Mouse (Mus musculus) forelimb bud, embryonic 11.5 days (tissue): ENCODE data around the gene Tmem120a.

Experiments
- DNase-seq: peaks from one replicate; pipeline ENCODE4 v3.0.0-alpha.2; 2012; ENCODE audit warnings: low read depth, low spot score

Gene Tmem120a

DNA sequence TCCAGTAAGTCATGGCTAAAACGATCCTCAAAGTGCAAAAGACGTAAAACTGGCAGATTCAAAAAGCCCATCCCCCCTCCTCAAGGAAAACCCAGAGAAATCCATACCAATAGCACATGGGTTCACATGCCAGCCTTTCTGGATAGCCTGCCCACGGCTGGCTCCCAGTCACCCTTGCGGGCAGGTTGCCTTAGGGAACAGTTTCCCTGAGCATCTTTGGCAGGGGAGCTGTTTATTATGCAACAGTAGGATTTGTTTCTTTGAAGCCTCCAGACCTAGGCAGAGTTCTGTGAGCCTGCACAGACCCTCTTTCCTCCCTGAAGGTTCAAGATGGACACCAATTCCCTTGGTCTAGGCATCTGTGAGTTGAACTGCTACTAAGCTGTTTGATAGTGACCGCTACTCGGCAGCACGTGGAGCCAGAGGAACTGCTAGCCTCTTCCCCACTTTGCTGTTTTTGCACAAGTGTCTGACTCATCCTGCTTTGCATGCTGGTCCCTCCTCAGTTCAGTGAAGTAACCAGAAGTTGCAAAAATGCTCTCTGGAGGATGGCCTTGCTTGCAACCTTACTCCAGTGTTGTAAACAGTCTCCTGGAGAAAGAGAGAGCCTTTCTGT lies 33.5 kb downstream of the Tmem120a start:
- DNase-seq: no peak

DNA sequence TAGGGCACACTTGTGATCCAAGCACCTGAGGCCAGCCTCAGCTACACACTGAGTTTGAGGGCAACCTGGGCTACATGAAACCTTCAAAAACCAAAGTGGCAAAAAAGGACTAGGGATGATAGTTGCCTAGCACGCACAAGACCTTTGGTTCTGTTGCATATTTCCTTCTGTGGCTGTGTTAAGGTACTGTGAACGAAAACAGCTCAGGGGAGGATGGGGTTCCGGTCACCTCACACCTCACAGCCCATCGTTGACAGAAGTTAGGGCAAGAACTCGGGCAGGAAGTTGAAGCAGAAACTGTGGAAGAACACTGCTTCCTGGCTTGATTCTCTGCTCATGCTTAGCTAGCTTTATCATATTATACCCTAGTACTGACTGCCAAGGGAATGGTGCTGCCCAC lies 34.5 kb downstream of the Tmem120a start:
- DNase-seq: no peak

DNA sequence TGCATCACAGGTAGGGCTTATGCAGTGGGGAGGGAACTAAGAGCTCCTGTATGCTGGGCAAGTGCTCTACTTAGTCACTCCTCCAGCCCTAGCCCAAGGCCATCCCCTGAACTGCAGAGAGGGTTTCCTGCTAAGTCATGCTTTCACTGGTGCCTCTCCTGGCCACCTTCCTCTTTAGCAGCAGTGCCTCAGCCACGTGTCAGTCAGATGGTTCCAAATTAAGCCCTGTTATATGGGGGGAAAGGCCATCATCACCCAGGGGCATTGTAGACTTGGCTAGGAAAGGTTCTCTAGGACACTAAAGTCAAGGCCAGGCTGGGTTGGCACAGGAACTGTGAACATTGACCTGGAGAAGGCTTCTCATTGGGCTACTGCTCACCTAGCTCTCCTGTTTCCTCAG lies 36.4 kb downstream of the Tmem120a start:
- DNase-seq: no peak

DNA sequence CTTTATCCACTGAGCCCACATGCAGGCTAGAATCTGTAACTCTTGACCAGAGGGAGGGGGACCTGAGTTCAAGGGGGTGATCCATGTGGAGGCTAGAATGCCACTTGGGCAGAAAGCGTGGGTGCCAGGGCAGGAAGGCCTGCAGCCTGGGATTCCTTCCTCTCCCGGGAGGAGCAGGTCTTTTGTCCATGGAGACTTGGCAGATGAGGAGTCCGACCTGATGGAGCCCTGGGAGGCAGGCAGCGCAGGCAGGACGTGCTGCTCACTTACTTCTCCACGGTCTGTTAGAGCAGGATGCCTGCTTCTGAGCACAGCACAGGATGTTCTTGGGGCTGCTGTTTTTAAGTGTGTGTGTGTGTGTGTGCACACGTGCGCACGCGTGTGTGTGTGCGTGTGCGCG lies 37.2 kb downstream of the Tmem120a start:
- DNase-seq: no peak

DNA sequence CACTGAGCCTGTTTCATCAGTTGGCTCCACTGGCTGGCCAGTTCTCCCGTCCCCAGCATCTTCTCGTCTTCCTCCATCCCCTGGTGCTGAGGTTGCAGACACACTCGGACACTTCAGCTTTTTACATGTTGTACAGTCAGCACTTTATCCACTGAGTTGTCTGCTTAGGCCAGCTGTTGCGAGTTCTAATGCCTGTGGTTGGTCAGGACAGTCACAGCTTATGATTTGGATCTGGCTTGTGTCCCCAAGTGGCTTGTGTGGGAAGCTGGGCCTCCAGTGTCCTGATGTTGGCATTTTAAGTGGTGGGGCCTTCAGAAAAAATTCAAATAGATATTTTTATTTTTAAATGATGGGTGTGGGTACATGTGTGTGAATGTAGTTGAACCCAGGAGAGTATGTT lies 38.9 kb downstream of the Tmem120a start:
- no peak for DNase-seq

DNA sequence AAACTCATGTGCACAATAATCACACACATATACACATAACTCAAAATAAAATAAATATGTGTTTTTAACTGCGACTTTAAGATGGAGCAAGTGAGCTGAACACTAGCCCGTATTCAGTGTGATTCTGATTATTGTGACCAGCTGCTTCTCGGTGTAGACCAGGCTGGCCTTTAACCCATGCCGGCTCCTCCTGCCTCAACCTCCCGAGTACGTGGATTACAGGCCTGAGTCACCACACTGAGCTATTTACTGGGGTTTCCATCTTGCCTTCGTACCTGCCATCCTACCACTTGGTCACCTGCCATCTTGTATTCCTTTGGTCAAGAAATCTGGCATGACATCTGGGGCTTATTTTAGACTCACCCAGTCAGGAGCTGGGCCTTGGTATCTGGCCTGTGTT lies 40.8 kb downstream of the Tmem120a start:
- no peak for DNase-seq

DNA sequence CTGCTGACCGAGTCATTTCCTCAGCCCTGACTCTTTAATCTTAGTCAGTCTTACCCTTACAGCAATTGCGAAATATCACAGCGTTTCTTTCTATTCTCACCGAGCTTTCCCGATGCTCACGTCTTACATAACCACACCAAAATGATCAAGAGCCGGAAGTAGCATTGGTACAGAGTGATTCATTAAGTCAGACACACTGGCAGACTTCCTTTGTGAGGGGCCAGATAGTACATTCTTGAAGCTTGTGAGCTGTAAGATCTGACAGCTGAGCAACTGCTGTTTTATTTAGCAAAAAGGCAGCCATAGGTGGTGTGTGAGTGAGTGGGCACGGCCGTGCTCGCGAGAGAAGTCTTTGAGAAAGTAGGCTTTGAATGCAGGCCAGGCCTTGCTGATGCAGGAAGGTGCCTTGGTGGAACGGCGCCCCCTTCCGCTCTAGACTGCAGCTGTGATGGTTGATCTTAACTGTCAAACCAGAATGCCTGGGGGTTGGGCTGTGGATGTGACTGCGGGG lies 41.5 kb downstream of the Tmem120a start:
- DNase-seq: no peak

DNA sequence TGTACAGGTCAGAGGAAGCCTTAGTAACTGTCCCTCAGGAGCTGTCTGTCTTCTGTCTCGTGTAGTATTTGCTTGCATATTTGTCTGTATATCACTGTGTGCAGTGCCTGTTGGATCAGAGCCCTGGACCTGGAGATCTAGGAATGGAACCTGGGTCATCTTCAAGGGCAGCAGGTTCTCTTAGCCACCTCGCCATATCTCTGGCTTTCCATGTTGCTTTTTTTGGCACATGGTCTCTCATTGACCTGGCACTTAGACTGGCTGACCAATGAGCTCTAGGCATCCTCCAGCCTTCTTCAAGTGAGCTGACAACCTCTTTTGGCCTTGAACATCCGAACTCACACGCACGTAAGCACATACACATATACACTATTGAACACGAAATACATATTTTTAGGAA lies 42.1 kb downstream of the Tmem120a start:
- DNase-seq: no peak

DNA sequence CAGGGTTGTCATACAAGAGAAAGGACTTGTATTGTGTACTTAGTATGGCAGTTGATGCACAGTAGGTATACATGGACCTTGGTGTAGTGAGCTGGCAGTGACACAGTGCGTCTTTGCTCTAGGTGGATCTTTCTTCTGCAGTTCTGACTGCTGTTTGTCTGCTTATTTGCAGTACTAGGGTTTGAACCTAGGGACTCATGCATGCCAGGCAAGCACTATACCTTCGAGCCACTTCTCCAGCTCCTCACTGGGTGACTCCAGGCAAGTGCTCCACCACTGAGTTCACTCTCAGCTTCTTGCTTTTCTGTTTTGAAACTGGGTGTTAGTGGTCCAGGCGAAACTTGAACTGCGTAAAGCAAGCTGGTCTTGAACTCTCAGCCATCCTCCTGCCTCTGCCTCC lies 42.6 kb downstream of the Tmem120a start:
- DNase-seq: no peak

DNA sequence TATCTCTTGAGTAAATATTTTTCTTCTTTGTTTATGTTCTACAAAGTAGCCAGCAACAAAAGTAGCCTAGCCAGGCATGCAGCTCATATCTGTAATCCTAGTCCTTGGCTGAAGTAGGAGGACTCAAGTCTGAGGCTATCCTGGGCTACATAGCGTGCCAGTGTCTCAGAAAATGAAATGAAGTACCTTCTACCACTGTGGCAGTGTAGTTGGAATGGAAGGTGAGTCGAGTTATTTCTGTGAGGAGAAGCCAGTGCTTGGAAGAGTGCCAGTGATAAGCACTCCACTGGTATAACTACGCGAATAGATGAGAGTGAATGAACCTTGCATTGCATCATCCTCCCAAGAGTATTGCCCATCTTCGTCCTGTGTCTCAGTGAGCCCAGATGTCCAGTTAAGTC lies 46.5 kb downstream of the Tmem120a start:
- DNase-seq: no peak

DNA sequence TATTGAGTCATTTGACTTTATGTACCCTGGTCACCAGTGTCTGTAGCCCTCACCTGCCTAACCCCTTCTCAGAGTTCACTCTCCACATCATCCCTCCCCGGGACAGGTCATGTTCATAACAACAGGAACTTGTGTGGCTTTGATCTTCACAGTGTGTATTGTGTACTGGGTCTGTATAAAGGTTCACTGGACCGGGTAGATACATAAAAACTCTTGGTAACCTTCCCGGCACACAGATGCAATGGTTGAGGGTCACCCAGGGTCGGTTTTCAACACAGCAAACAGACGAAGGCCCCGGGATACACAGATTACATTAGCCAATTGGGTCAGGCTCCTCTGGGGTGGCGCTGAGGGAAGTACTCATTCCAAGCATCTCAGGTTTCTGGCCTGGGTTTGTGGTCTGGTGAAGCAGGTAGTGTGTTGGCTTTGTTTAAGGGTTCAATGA lies 48.9 kb downstream of the Tmem120a start:
- no peak for DNase-seq

DNA sequence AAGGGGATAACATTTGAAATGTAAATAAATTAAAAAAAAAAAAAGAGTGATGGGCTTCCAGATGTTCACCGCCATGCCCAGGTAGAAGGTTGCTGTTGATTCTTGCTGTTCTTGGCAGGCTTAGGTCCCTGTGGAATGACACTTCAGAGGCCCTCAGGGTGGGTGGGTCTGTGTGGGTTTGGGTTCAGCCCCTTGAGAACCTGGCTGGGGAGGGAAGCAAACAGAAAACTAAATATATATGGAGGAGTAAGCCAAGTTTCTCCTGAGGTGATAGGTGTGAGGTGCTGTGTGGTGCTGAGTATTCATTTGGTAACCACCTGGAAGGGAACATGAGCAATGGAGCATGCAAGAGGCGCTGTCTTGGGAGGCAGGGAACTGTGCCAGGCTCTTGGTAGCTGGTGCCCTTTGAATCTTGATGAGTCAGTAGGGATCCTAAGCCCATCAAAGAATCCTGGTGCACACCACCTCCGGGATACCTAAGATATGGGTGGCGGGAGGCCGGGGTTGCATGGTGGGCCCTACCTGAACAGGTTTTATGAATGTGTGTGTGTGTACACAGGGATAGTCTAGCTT lies 50.9 kb downstream of the Tmem120a start:
- no peak for DNase-seq

DNA sequence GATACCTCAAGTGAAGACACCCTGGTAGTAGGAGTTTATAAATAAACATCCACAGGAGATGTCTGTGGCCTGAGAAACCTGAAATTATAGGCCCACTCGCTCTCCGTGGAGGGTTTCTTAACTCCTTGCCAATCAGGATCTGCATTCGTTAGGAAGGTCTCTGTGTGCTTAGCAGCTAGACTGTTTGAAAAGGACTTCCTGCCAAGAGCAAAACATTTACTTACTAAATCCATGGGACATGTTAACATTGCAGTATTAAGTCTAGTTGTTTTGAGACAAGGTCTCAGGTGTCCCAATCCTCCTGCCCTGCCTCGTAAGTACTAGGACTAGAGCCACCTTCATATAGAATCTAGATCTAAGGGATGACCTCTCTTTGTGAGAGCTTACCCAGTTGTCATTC lies 53.0 kb downstream of the Tmem120a start:
- DNase-seq: no peak

DNA sequence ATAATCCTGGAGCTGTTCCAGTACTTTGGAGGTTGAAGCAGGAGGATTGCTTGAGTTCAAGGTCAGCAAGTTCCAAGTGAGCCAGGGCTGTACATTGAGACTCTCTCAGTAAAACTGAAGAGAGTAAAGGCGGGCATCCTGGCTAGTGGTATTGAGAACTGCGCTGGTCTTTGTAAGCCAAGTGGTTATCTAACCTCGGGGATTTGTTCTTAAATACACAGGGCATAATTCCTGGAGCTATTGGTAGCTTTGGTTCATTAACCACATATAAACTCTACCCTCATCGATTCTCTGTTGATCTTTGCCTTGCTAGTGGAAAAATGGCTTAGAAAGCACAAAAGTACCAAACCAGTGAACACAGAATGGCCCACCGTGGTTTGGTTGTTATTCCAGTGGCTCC lies 53.8 kb downstream of the Tmem120a start:
- DNase-seq: no peak
